8 mouse cellular contexts compared by ENCODE assay signal in genomic region chr17:25941511-25942241, GRCm38 (mm10). TPM values are rescaled to one million over a fixed set of nuclear protein-coding genes. Genes with fewer than 3 reads are reported as not detected.
DNase-seq lines count a peak whose midpoint lies in the region; ATAC-seq and TF ChIP-seq lines count a peak whose summit lies in the region.

No protein-coding gene starts in this region.

- peak overlapping the region; percentile 79 for H3K9ac ChIP-seq in intestine, postnatal 0 days (ENCODE audit: low read depth, low read length)

- peak overlapping the region; percentile 81 for H3K4me2 ChIP-seq in intestine, postnatal 0 days (replicated peaks; ENCODE audit: low read depth)

- no peaks in the 10 kb centered on the region; the same call in 1 of the 2 replicates for H3K4me1 ChIP-seq in intestine, postnatal 0 days (replicated peaks; ENCODE audit: control insufficient read depth, insufficient read depth, low read length)

- H3K27me3 ChIP-seq in intestine, postnatal 0 days (replicated peaks; ENCODE audit: control insufficient read depth, insufficient read depth, low read length): no peaks in the 10 kb centered on the region

- peak; percentile 68 to 80 for DNase-seq in layer of hippocampus, adult 18-20 months (ENCODE audit: low spot score in 2 of 2)
- no peak for DNase-seq in layer of hippocampus, adult 9-11 months
- DNase-seq in embryo, embryonic 10 days (ENCODE audit: low spot score): peak; percentile 84
- DNase-seq in liver: peak; percentile 79
- DNase-seq in spleen, postnatal 14 days (ENCODE audit: low spot score in 2 of 2): peak; percentile 64 to 72

- H3K9me3 ChIP-seq in intestine, postnatal 0 days (ENCODE audit: control insufficient read depth): no peaks in the 10 kb centered on the region

- no peak for TF ChIP-seq CTCF in intestine, postnatal 0 days (IDR thresholded peaks at IDR 0.05; ENCODE audit: low read depth)

- peak; percentile 84 for ATAC-seq in granulocyte monocyte progenitor cell, adult 5-6 weeks (replicated peaks; ENCODE audit: poor library complexity, severe bottlenecking)
- ATAC-seq in intestine, postnatal 0 days: peak; percentile 70
- ATAC-seq in monocyte, adult 5-6 weeks (replicated peaks; ENCODE audit: insufficient number of reproducible peaks, low FRiP score, low TSS enrichment, poor library complexity, severe bottlenecking): peak; percentile 42; the same call in 1 of the 2 replicates

- H3K36me3 ChIP-seq in intestine, postnatal 0 days (ENCODE audit: control insufficient read depth, insufficient read depth): peaks cover 9% of the 10 kb centered on the region

- H3K27ac ChIP-seq in intestine, postnatal 0 days (ENCODE audit: low read depth, low read length): peak overlapping the region; percentile 82

- peak overlapping the region; percentile 79 for H3K4me3 ChIP-seq in intestine, postnatal 0 days (ENCODE audit: low read depth, low read length)

- WGBS in intestine, postnatal 0 days: 3% methylated on average over 54 of the region's 54 CpGs

RNA-seq across cellular contexts. Expression of gene Pigq, which starts 3.1 kb away (rescaled TPM):
- 100 to 1,000 TPM; 108 to 113 TPM for total RNA-seq in layer of hippocampus, adult 18-20 months (2021)
- total RNA-seq in granulocyte monocyte progenitor cell, adult 5-6 weeks (2014; fragmentation: Nextera tagmentation): 63.5 and 87.9 TPM in 2 replicates
- total RNA-seq in granulocyte monocyte progenitor cell, adult 5-6 weeks (2017): 32.4 and 37.1 TPM in 2 replicates
- 34.9 and 37.2 TPM in 2 replicates for polyA plus RNA-seq in intestine, postnatal 0 days (2015; fragmentation: Nextera tagmentation; extraction: Ambion mirVana)
- 13.5 to 34.1 TPM (median 18.4 TPM) in 3 replicates for total RNA-seq in monocyte, adult 5-6 weeks (2017)

RNA-seq across cellular contexts. Expression of gene Nhlrc4, which starts 3.1 kb away (rescaled TPM):
- under 1 TPM; 0.32 to 0.36 TPM for total RNA-seq in layer of hippocampus, adult 18-20 months (2021)
- not detected in 2 replicates for total RNA-seq in granulocyte monocyte progenitor cell, adult 5-6 weeks (2014; fragmentation: Nextera tagmentation)
- not detected in 2 replicates for total RNA-seq in granulocyte monocyte progenitor cell, adult 5-6 weeks (2017)
- not detected in 2 replicates for polyA plus RNA-seq in intestine, postnatal 0 days (2015; fragmentation: Nextera tagmentation; extraction: Ambion mirVana)
- total RNA-seq in monocyte, adult 5-6 weeks (2017): not detected in 3 replicates

RNA-seq across cellular contexts. Expression of gene A930017K11Rik, which starts 10.7 kb away (rescaled TPM):
- total RNA-seq in layer of hippocampus, adult 18-20 months (2021): under 1 TPM; 0.99 TPM
- total RNA-seq in granulocyte monocyte progenitor cell, adult 5-6 weeks (2014; fragmentation: Nextera tagmentation): not detected in 2 replicates
- not detected in 2 replicates for total RNA-seq in granulocyte monocyte progenitor cell, adult 5-6 weeks (2017)
- 0.05 and 0.09 TPM in 2 replicates for polyA plus RNA-seq in intestine, postnatal 0 days (2015; fragmentation: Nextera tagmentation; extraction: Ambion mirVana)
- not detected in 3 replicates for total RNA-seq in monocyte, adult 5-6 weeks (2017)

RNA-seq across cellular contexts. Expression of gene Rab40c, which starts 22.1 kb away (rescaled TPM):
- 10 to 100 TPM; 49.4 to 54.7 TPM for total RNA-seq in layer of hippocampus, adult 18-20 months (2021)
- 9.4 and 15.9 TPM in 2 replicates for total RNA-seq in granulocyte monocyte progenitor cell, adult 5-6 weeks (2014; fragmentation: Nextera tagmentation)
- 7.2 and 11.8 TPM in 2 replicates for total RNA-seq in granulocyte monocyte progenitor cell, adult 5-6 weeks (2017)
- polyA plus RNA-seq in intestine, postnatal 0 days (2015; fragmentation: Nextera tagmentation; extraction: Ambion mirVana): 15.8 and 16.9 TPM in 2 replicates
- 3.5 to 7.1 TPM (median 3.8 TPM) in 3 replicates for total RNA-seq in monocyte, adult 5-6 weeks (2017)

RNA-seq across cellular contexts. Expression of gene Capn15, which starts 43.9 kb away (rescaled TPM):
- total RNA-seq in layer of hippocampus, adult 18-20 months (2021): 10 to 100 TPM; 50.6 to 54.1 TPM
- 12.5 and 16.4 TPM in 2 replicates for total RNA-seq in granulocyte monocyte progenitor cell, adult 5-6 weeks (2014; fragmentation: Nextera tagmentation)
- total RNA-seq in granulocyte monocyte progenitor cell, adult 5-6 weeks (2017): 3.2 and 5.3 TPM in 2 replicates
- polyA plus RNA-seq in intestine, postnatal 0 days (2015; fragmentation: Nextera tagmentation; extraction: Ambion mirVana): 29.5 and 37.4 TPM in 2 replicates
- 2.3 to 6.6 TPM (median 6.1 TPM) in 3 replicates for total RNA-seq in monocyte, adult 5-6 weeks (2017)
